Mouse (Mus musculus) granulocyte monocyte progenitor cell, adult 5-6 weeks (primary cell): ENCODE measurements around the gene Rnf220. TPM values are rescaled to one million over a fixed set of nuclear protein-coding genes. Genes with fewer than 3 reads are reported as not detected.
A peak's percentile ranks its signal among the peaks of the same experiment; 100 is the strongest.

Experiments
- ATAC-seq: replicated peaks from 2 replicates; pipeline ENCODE4 v1.8.0; 2016; ENCODE audit warnings: mild to moderate bottlenecking, moderate TSS enrichment, inconsistent platforms; ENCODE audit not compliant: poor library complexity, severe bottlenecking
- total RNA-seq, 2 experiments: library from RNA; stranded (forward) in 1 of 2; stranded (reverse) in 1 of 2; fragments of 200-712, 200-1000 nt in 1 of 2; fragments of >200 nt in 1 of 2; fragmentation: Nextera tagmentation in 1 of 2; gene quantifications; 2 replicates each; pipeline ENCODE4 v1.2.3; 2014 to 2017

Gene Rnf220
- total RNA-seq, 2 experiments from 2014 or later, result 68.2 to 90.2 TPM

GRCm38 (mm10) chr4:117389264-117390054, 107.4 kb downstream of the Rnf220 start:
- ATAC-seq, result no peak

- ATAC-seq, result peak; percentile 56; the same call in 1 of the 2 replicates
Measured at GRCm38 (mm10) chr4:117385247-117385646, 111.6 kb downstream of the Rnf220 start.

GRCm38 (mm10) chr4:117381846-117382245, 115.0 kb downstream of the Rnf220 start:
- ATAC-seq, result no peak

- ATAC-seq, result no peak
Measured at GRCm38 (mm10) chr4:117380558-117380935, 116.3 kb downstream of the Rnf220 start.

DNA sequence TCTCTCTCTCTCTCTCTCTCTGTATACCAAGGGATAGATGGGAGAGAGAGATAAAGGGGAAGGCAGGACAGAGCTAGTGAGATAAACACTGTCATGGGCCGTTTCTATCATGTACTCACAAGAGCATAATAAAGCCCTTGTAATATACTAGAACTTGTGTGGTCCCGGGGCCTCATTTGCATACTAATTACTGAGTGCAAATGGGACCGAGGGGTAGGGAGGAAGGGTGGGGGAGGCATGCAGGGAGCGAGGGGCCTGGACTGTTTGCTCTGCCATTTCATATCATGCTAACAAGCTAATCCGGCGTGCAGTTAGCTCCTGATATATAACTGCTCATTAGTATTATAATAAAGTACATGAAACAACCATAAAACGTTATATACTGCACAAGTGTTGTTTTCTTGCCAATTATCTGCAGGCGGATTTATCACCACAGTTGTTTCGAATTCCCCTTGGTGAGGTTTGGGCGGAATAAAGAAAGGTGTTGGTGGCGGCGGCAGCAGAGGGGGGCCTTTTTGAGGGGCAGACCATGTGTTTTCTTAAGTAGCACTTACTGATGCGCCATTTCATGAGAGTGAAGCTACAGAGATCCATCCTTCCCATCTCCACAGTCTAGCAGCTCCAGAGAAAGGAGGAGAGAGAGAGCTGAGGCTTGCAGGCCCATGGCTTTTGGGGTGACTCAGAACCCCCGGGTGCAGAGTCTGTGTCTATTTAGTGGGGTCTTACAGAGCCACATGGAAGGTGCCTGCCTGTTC, 116.9 kb downstream of the Rnf220 start:
- no peak for ATAC-seq

GRCm38 (mm10) chr4:117374078-117374540, 122.7 kb downstream of the Rnf220 start:
- no peak for ATAC-seq

GRCm38 (mm10) chr4:117373324-117374077, 123.4 kb downstream of the Rnf220 start:
- ATAC-seq, result no peak

GRCm38 (mm10) chr4:117371896-117372295, 125.0 kb downstream of the Rnf220 start:
- no peak for ATAC-seq

GRCm38 (mm10) chr4:117370354-117370753, 126.5 kb downstream of the Rnf220 start:
- ATAC-seq, result no peak

- no peak for ATAC-seq
Measured at GRCm38 (mm10) chr4:117369571-117369970, 127.3 kb downstream of the Rnf220 start.

DNA sequence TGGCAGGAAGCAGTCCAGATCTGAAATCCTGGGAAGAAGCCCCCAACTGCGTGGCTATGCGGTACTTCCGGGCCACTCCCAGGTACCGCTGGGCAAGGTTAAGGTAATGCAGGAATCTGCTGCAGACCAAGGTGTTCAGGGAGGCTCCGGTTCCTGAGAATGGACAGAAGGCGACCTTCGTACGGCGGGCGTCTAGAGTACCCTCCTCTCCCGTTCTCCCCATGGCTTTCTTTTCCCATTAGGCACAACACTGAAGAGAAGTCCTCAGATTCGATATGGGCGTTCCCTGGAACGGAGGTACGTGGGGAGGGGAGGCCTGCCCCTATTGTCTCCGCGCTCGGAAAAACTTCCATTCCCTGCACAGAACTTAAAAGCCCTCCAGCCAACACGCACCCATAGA, 129.5 kb downstream of the Rnf220 start:
- no peak for ATAC-seq

DNA sequence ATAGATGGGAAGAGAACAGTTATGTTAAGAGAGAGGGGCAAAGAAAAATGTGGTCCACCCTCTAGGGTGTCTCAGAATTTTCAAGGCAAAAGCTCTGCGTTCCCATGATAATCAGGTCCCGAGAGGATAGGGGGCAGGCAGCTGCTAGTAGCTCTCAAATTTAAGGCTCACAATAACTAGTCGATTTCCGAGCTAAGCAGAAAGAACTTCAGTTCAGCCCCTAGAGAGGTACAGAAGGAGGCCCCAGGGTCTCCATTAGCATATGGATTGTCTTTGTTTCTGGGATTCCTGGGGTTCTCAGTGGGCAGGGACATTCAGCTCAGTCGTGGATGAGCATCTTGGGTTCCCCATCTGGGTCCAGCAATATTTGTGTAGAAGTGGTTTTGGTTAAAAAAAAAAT, 134.8 kb downstream of the Rnf220 start:
- ATAC-seq, result no peak

DNA sequence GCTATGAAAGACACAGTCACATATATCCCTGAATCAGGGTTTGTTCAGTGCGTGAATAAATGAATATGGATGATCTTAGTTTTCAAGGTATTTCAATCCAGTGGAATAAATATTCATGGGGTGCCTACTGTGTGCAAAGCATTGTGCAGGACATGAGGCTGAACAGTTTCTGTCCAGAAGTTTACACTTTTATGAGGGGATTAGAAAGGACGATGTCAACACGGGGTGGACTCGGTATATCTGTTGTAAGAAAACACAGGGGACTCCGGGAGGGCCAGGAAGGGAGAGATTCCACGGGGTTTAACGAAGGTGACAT, 135.3 kb downstream of the Rnf220 start:
- no peak for ATAC-seq

DNA sequence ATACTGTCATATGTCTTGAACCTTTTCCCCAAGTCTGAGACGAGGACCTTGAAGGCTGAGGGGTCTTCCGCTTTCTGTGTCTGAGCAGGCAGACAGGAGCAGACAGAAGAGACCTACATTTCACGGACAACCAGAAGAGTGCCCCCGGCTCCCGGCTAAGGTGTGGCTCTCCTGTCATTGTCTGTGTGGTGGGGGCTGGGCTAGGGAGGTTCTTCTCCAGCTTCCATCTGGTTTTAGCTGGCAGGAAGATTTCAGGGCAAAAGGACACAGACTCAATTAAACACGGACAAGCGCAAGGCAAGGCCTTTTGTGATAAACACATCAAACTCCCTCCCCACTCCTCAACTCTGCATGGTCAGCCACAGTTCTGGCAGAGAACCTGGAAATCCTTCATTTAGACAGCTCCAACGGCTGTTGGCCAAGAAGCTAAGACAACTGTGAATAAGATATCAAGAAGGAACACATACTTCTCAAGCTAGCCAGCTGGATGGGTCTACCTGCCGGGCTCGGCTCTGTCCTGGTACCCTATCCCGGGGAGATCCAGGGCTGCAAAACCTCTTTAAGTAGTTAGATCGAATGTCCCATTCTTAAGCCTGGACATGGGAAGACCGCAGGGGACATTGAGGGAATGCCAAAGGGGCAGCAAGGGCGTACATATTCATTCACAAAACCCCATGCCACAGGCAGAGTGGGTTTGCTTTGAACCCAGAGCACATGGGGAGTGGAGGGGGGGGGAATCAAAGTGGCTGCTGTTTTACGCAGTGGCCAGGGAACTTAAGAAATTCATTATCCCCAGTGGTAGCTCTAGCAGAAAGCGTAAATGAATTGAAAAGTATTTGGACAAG, 135.9 kb downstream of the Rnf220 start:
- no peak for ATAC-seq

GRCm38 (mm10) chr4:117359803-117360382, 137.0 kb downstream of the Rnf220 start:
- peak; percentile 61 for ATAC-seq

DNA sequence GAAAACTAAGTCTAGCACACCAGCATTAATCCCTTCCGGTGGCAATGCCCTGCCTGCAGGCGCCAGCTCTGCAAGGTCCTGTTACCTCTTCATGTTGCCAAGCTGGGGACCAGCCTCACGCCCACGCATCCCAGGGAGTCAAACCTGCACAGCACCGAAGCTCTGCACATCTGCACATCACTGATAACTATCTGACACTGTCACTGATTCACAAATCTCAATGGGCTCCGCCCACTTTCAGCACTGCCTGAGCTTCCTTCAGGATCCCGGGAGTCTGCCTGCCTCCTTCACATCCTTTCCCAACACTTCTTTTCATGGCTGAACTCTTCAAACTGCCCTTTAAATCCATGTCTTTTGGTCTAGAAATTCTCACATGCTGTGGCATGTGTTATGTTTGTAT, 138.9 kb downstream of the Rnf220 start:
- no peak for ATAC-seq

DNA sequence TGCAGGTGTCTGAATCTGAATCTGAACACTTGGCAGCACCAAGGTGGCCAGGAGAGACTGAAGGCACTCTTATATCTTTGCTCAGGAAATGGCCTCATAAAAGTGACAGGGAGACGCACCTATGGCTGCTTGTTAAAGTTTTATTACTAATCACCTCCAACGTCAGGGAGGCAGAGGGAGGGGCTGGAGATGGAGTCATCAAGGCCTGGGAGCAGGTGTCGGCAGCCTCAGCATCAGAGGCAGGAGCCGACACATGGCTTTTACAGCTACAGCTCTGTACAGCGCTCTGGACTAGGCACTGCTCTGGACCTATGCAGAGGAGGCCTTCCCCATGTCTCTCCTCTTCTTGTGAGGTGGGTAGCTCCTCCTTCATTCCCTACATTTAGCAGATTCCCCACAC, 139.7 kb downstream of the Rnf220 start:
- no peak for ATAC-seq

GRCm38 (mm10) chr4:117356223-117356622, 140.6 kb downstream of the Rnf220 start:
- ATAC-seq, result 0 out of 2 replicates have a peak, but pooled peaks have one; percentile 10

DNA sequence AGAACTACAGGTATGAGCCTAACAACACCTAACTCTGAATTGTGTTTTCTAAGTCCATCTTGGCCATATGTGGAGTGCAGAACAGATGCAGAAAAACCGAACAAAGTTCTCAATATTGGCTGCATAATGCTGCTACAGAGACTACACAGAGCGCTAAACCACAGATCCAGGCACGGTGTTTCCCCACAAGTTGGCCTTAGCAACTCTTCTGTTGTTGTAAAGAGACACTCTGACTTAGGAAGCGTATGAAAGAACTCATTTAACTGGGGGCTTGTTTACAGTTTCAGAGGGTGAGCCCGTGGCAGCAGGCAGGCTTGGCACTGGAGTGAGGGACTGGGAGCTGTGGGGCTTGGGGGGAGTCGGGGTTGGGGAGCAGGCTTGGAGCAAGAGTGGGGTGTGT, 142.2 kb downstream of the Rnf220 start:
- no peak for ATAC-seq

DNA sequence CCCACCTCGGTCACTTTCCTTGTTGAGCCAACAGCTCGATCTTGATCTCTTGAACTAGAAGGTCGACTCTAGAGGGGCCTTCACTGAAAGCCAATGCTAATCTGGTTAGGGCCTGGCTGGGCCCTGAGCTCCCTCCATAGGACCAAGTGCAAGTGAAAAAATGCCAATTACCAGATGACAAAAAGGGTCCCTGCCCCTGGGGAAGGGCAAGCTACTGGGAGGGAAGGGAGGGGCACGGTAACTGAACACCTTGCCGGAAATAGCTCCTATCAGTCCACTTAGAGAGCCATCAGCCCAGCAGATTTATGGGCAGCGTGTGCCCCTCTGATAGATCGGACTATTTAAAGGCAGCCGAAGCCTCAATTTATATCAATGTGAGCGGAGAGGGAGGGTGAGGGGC, 143.9 kb downstream of the Rnf220 start:
- no peak for ATAC-seq
